Mouse (Mus musculus) heart, embryonic 13.5 days (tissue): ENCODE results near the gene Tmem53. TPM values are rescaled to one million over a fixed set of nuclear protein-coding genes. Genes with fewer than 3 reads are reported as not detected.

ENCODE experiments used
- ATAC-seq: fragments of 200-750 bp; cut with Nextera tagmentation; 2 replicates; pipeline ENCODE4 v1.8.0; 2017; ENCODE audit warnings: moderate TSS enrichment; ENCODE audit not compliant: insufficient number of reproducible peaks, low FRiP score, low TSS enrichment; ENCODE audit errors: extremely low read depth
- H3K27ac ChIP-seq: fragments of 300-500 bp; sonication (generic); replicated peaks from 2 replicates; pipeline ENCODE4 v1.5.1; 2015; ENCODE audit warnings: moderate library complexity, mild to moderate bottlenecking, inconsistent platforms
- H3K27me3 ChIP-seq: fragments of 300-500 bp; sonication (generic); replicated peaks from 2 replicates; pipeline ENCODE4 v1.6.1; 2015; ENCODE audit warnings: mild to moderate bottlenecking, inconsistent platforms
- H3K36me3 ChIP-seq: fragments of 300-500 bp; sonication (generic); 2 replicates; pipeline ENCODE4 v1.6.1; 2015; ENCODE audit warnings: mild to moderate bottlenecking, inconsistent platforms
- H3K4me1 ChIP-seq: fragments of 300-500 bp; sonication (generic); 2 replicates; pipeline ENCODE4 v1.6.1; 2015; ENCODE audit warnings: inconsistent platforms
- H3K4me2 ChIP-seq: fragments of 300-500 bp; sonication (generic); 2 replicates; pipeline ENCODE4 v1.6.1; 2015; ENCODE audit warnings: inconsistent platforms, mild to moderate bottlenecking, moderate library complexity
- H3K4me3 ChIP-seq: fragments of 300-500 bp; sonication (generic); 2 replicates; pipeline ENCODE4 v1.5.1; 2015; ENCODE audit warnings: moderate library complexity, mild to moderate bottlenecking, inconsistent platforms
- H3K9ac ChIP-seq: fragments of 300-500 bp; sonication (generic); 2 replicates; pipeline ENCODE4 v1.6.1; 2015; ENCODE audit warnings: inconsistent platforms, mild to moderate bottlenecking, moderate library complexity
- H3K9me3 ChIP-seq: fragments of 300-500 bp; sonication (generic); 2 replicates; pipeline ENCODE4 v1.6.1; 2016; ENCODE audit warnings: inconsistent platforms
- WGBS: fragments of 180-500 bp; shearing (Covaris S2); methylation state at CpG from one replicate; pipeline ENCODE4 v1.1.7; 2015; ENCODE audit warnings: mixed read lengths; 5-methylcytosine and 5-hydroxymethylcytosine counted together
- polyA plus RNA-seq: library from polyadenylated mRNA; unstranded; fragments of >200 nt; fragmentation: Nextera tagmentation; extraction: Ambion mirVana; gene quantifications from 2 replicates; pipeline ENCODE4 v1.2.1, GENCODE M21; 2015

Tmem53 gene
- polyA plus RNA-seq, result 25.0 and 28.5 TPM in 2 replicates

GRCm38 (mm10) chr4:117251801-117252316 lies at the start of gene Tmem53, which contains the start of gene Armh1:
TSS of gene Tmem53 (plus strand) at chr4:117251951.
TSS of gene Armh1 (minus strand) at chr4:117252125.
- Histone ChIP-seq H3K27me3 (no peaks in the 10 kb centered on the region), H3K36me3 (no peaks in the 10 kb centered on the region), H3K9ac (peak within 1 kb of the TSS; percentile 81), H3K27ac (peak within 1 kb of the TSS; percentile 73), H3K4me3 (peak within 1 kb of the TSS; percentile 61), H3K4me2 (peak within 1 kb of the TSS; percentile 69), H3K9me3 (no peaks in the 10 kb centered on the region), H3K4me1 (peaks cover 43% of the 10 kb centered on the region)
- ATAC-seq, result peak; percentile 100
- WGBS, result under 1% methylated on average over 41 of the region's 43 CpGs

GRCm38 (mm10) chr4:117202046-117202991 lies 49.4 kb upstream of the Tmem53 start:
- ATAC-seq, result no peak; the same call in 1 of the 2 replicates
- Histone ChIP-seq H3K27me3 (no peaks in the 10 kb centered on the region), H3K4me2 (peak overlapping the region; percentile 70), H3K4me3 (peak overlapping the region; percentile 47), H3K9me3 (no peaks in the 10 kb centered on the region), H3K4me1 (peaks cover 5% of the 10 kb centered on the region; the same call in 1 of the 2 replicates), H3K27ac (peak overlapping the region; percentile 80), H3K9ac (peak overlapping the region; percentile 80), H3K36me3 (no peaks in the 10 kb centered on the region)
- 2% methylated on average over 25 of the region's 25 CpGs for WGBS

GRCm38 (mm10) chr4:117202992-117203354 lies 48.8 kb upstream of the Tmem53 start:
- Histone ChIP-seq H3K27me3 (no peaks in the 10 kb centered on the region), H3K4me3 (peak overlapping the region; percentile 47; the same call in 1 of the 2 replicates), H3K9me3 (no peaks in the 10 kb centered on the region), H3K9ac (peak overlapping the region; percentile 80), H3K36me3 (no peaks in the 10 kb centered on the region), H3K27ac (peak overlapping the region; percentile 80), H3K4me2 (peak overlapping the region; percentile 70), H3K4me1 (peaks cover 5% of the 10 kb centered on the region; the same call in 1 of the 2 replicates)
- ATAC-seq, result no peak
- WGBS, result 52% methylated on average over 4 of the region's 4 CpGs

GRCm38 (mm10) chr4:117209592-117209991 lies 42.2 kb upstream of the Tmem53 start:
- Histone ChIP-seq H3K9ac (no peak overlapping the region), H3K4me1 (no peaks in the 10 kb centered on the region), H3K4me2 (no peak overlapping the region), H3K36me3 (no peaks in the 10 kb centered on the region), H3K27ac (no peak overlapping the region), H3K9me3 (no peaks in the 10 kb centered on the region), H3K27me3 (no peaks in the 10 kb centered on the region), H3K4me3 (no peak overlapping the region)
- WGBS, result 80% methylated on average over 6 of the region's 6 CpGs
- no peak for ATAC-seq

DNA sequence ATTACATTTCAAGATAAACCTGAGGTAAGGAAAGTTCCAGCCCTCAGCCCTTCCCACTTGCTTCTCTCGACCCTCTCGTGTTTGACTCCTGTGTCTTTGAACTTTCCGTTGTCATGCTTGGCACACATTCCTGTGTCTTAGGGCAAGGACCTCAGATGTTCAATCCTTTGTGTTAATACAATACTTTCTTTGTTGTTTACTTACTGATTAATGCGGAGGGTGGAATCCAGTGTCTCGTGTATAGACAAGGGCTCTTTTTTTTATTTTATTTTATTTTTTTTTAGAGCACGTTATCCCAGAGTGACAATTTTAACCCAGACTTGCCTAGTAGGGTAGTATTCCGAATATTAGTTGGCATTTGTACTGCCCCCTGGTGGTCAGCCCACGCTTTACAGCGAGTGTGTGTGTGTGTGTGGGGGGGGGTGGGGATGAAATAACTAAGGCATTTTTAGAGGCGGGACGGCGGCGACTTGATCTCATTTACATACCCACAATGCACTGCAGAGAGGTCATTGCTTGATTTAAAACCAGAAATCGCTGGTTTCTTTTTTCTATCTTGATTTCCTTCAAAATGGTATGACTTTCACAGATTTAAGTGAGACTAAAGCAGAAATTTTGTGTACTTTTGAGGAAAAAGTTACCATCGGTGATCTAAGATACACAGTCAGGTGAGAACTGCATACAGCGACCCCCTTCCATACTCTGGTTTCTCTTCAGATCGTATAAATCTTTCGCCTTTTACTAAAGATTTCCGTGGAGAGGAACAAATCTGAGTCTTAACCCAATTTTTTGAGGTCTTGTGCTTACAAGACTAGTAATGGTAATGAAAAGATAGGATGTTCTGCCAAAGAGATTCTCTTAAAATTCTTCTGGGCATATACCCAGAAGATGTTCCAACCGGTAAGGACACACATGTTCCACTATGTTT lies 41.3 kb upstream of the Tmem53 start:
- Histone ChIP-seq H3K4me1 (no peaks in the 10 kb centered on the region), H3K36me3 (no peaks in the 10 kb centered on the region), H3K4me2 (peak overlapping the region; percentile 34), H3K27me3 (no peaks in the 10 kb centered on the region), H3K9me3 (no peaks in the 10 kb centered on the region), H3K9ac (peak overlapping the region; percentile 53), H3K4me3 (peak overlapping the region; percentile 26), H3K27ac (no peak overlapping the region)
- 4% methylated on average over 20 of the region's 20 CpGs for WGBS
- no peak for ATAC-seq

- Histone ChIP-seq H3K4me1 (0 out of 2 replicates have a peak, but pooled peaks cover 4% of the 10 kb centered on the region), H3K27ac (no peak overlapping the region), H3K4me2 (no peak overlapping the region), H3K4me3 (no peak overlapping the region), H3K27me3 (no peaks in the 10 kb centered on the region), H3K36me3 (no peaks in the 10 kb centered on the region), H3K9me3 (no peaks in the 10 kb centered on the region), H3K9ac (no peak overlapping the region)
- ATAC-seq, result no peak
- WGBS, result 79% methylated on average over 6 of the region's 6 CpGs
Measured at GRCm38 (mm10) chr4:117214250-117214649, 37.5 kb upstream of the Tmem53 start.

- H3K9me3 ChIP-seq, result no peaks in the 10 kb centered on the region
- 70% methylated on average over 5 of the region's 5 CpGs for WGBS
- H3K4me1 ChIP-seq, result 0 out of 2 replicates have a peak, but pooled peaks cover 4% of the 10 kb centered on the region
- H3K4me3 ChIP-seq, result no peak overlapping the region
- no peaks in the 10 kb centered on the region for H3K36me3 ChIP-seq
- no peak for ATAC-seq
- no peak overlapping the region for H3K4me2 ChIP-seq
- H3K9ac ChIP-seq, result no peak overlapping the region
- H3K27ac ChIP-seq, result no peak overlapping the region
- no peaks in the 10 kb centered on the region for H3K27me3 ChIP-seq
Measured at GRCm38 (mm10) chr4:117217029-117217428, 34.7 kb upstream of the Tmem53 start.

GRCm38 (mm10) chr4:117218517-117219219 lies 33.1 kb upstream of the Tmem53 start:
- no peaks in the 10 kb centered on the region for H3K9me3 ChIP-seq
- WGBS, result 30% methylated on average over 10 of the region's 10 CpGs
- H3K4me2 ChIP-seq, result peak overlapping the region; percentile 13; the same call in 1 of the 2 replicates
- H3K4me1 ChIP-seq, result 0 out of 2 replicates have a peak, but pooled peaks cover 4% of the 10 kb centered on the region
- no peak overlapping the region for H3K4me3 ChIP-seq
- H3K36me3 ChIP-seq, result no peaks in the 10 kb centered on the region
- no peak overlapping the region for H3K27ac ChIP-seq
- H3K9ac ChIP-seq, result no peak overlapping the region
- H3K27me3 ChIP-seq, result no peaks in the 10 kb centered on the region
- no peak for ATAC-seq

DNA sequence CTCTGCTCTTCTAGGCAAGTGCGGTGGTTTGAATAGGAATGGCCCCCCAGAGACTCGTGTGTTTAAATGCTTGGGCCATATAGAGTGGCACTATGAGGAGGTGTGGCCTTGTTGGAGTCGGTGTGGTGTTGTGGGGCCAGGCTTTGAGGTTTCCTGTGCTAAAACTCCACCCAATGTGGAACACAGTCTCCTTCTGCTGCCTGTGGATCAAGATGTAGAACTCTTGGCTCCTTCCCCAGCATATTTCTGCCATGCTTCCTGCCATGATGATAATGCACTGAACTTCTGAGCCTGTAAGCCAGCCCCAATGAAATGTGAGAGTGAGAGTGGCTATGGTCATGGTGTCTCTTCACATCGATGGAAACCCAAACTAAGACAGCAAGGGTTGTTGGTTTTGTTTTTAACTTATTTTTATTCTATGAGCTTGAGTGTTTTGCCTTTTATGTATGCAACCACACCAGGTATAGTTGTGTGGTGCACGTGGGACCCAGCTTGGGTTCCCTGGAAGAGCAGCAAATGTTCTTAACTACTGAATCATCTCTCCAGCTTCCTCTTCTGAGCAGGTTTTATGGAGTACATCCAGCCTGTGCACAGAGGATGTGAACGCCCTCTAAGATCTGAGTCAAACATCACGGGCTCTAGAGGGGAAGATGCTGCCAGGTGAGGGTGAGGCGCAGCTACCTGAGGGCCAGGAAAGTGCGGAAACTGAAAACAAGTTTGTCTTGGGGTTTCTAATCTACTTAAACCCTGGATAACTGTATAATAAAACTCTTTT lies 30.8 kb upstream of the Tmem53 start:
- Histone ChIP-seq H3K27me3 (no peaks in the 10 kb centered on the region), H3K36me3 (no peaks in the 10 kb centered on the region), H3K4me2 (no peak overlapping the region), H3K27ac (no peak overlapping the region), H3K9ac (no peak overlapping the region), H3K9me3 (no peaks in the 10 kb centered on the region), H3K4me1 (peaks cover 11% of the 10 kb centered on the region; the same call in 1 of the 2 replicates), H3K4me3 (no peak overlapping the region)
- ATAC-seq, result no peak
- 69% methylated on average over 9 of the region's 9 CpGs for WGBS

DNA sequence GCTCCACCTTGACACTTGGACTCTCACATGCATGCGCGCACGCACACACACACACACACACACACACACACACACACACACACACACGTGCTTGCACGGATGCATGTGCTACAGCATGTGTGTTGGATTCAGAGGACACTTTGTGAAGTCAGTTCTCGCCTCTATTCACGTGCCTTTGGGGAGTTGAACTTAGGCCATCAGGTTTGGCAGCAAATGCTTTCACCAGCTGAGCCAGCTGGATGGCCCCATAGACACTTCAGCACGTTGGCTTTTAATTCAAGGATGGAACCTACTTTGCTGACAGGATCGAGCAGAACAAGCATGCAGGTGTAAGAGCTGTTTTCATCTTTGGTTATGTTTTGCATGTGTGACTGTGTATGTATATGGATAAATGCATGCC lies 29.9 kb upstream of the Tmem53 start:
- H3K4me2 ChIP-seq, result no peak overlapping the region
- H3K4me1 ChIP-seq, result peaks cover 11% of the 10 kb centered on the region; the same call in 1 of the 2 replicates
- no peak overlapping the region for H3K27ac ChIP-seq
- WGBS, result 78% methylated on average over 9 of the region's 9 CpGs
- ATAC-seq, result no peak
- no peak overlapping the region for H3K9ac ChIP-seq
- H3K27me3 ChIP-seq, result no peaks in the 10 kb centered on the region
- no peaks in the 10 kb centered on the region for H3K36me3 ChIP-seq
- H3K9me3 ChIP-seq, result no peaks in the 10 kb centered on the region
- H3K4me3 ChIP-seq, result no peak overlapping the region
